Mouse (Mus musculus) liver, postnatal 0 days (tissue): ENCODE measurements at regions not wholly inside any gene's neighbourhood (a gene's known extent, or its start where the extent isn't known, plus 50 kb on each side); places are given as distances from the start of the nearest gene placed in this dataset.

Source experiments
- CTCF ChIP-seq: sonication (generic); IDR thresholded peaks from 2 replicates; pipeline ENCODE4 v1.5.1; 2016; ENCODE audit warnings: antibody characterized with exemption, low read depth
- EP300 ChIP-seq: IDR thresholded peaks from 2 replicates; pipeline ENCODE4 v1.6.1; 2016; ENCODE audit warnings: antibody characterized with exemption, low read depth, mild to moderate bottlenecking

DNA sequence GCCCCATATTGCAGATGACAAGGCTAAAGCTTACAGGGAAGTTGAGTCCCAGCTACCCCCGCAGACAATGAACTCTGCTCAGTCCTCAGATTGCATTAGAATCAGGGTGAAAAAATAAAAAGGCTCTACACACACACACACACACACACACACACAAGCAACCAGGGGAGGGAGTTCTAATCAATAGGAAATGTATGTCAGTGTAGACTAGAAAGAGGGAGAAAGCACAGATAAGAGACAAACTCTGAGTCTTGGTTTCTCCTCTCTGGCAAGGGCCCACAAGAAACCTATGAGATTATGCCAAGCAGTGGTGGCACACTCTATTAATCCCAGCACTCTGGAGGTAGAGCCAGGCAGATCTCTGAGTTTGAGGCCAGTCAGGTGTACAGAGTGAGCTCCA, 135.8 kb downstream of the Rybp start:
- TF ChIP-seq CTCF (no peak), EP300 (no peak)
